Mouse (Mus musculus) spleen, postnatal 10 days (tissue): ENCODE results near the gene Gm11562.
A peak's percentile ranks its signal among the peaks of the same experiment; 100 is the strongest.

ENCODE experiments used
- DNase-seq, 2 experiments: peaks; one replicate each; pipeline ENCODE4 v3.0.0; 2021 to 2022; ENCODE audit warnings: low spot score in 2 of 2

Gene Gm11562

GRCm38 (mm10) chr11:99585096-99585495, 35.1 kb downstream of the Gm11562 start:
- no peak for DNase-seq

GRCm38 (mm10) chr11:99583245-99583704, 37.0 kb downstream of the Gm11562 start, which contains the start of gene Krtap1-4:
Gene Krtap1-4 (minus strand): TSS chr11:99583654.
- no peak for DNase-seq

GRCm38 (mm10) chr11:99581564-99581963, 38.7 kb downstream of the Gm11562 start:
- no peak for DNase-seq

DNA sequence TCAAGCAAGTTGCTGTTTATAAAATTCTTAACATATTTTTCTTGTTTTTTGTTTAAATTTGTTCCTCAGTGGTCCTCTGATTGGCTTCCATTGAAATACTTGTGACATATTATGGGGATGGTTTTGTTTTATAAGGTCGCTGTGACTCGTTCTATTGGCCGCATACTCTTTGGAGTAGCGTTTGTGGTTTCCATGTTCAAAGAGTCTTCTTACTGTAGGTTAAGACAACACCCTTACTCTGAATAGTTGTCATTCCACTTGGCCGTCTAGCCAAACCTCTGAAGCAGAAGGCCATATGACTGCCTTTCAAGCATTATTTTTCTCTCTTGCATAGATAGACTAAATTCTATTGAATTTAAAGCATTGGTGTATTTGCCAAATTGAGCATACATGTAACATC, 39.2 kb downstream of the Gm11562 start:
- no peak for DNase-seq

- no peak for DNase-seq
Measured at GRCm38 (mm10) chr11:99580636-99581035, 39.6 kb downstream of the Gm11562 start, which contains the start of gene Krtap1-5. Gene Krtap1-5 (minus strand): TSS chr11:99581016.

GRCm38 (mm10) chr11:99574106-99574505, 46.1 kb downstream of the Gm11562 start:
- peak; percentile 16 to 61 for DNase-seq

- no peak for DNase-seq
Measured at GRCm38 (mm10) chr11:99573164-99573563, 47.1 kb downstream of the Gm11562 start.
